Mouse (Mus musculus) embryonic fibroblast, embryonic 13.5 days (primary cell): ENCODE measurements around the gene Timp3.

Experiments
- CTCF ChIP-seq: IDR thresholded peaks from 2 replicates; pipeline ENCODE4 v1.5.1; 2011; ENCODE audit warnings: mild to moderate bottlenecking, control low read depth, low read length, moderate library complexity, borderline replicate concordance; ENCODE audit not compliant: insufficient read depth
- POLR2A ChIP-seq: IDR thresholded peaks from 2 replicates; pipeline ENCODE4 v1.6.1; 2011; ENCODE audit warnings: low read depth, mild to moderate bottlenecking, control low read depth, low read length, moderate library complexity

DNA sequence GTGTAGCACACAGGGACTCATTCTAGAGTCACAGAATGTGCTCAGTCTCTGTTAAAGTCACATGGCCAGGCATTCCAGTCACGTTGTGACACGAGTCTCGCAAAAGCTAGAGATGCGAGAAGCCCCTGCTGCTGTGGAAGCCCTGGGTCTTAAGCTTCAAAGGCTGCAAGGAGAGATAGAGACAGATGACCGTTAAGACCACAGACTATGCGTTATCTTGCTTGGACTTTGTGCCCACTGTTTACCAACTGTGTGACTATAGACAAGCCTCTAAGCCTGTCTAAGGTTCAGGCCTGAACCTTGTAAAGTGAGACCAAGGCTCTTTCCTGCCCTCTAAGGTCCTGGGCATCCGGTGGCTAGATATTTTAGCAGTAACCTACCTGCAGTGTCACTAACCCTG, 42.5 kb downstream of the Timp3 start:
- TF ChIP-seq CTCF, result no peak
- TF ChIP-seq POLR2A, result no peak
